7 mouse cellular contexts compared by ENCODE assay signal in the genomic region with DNA sequence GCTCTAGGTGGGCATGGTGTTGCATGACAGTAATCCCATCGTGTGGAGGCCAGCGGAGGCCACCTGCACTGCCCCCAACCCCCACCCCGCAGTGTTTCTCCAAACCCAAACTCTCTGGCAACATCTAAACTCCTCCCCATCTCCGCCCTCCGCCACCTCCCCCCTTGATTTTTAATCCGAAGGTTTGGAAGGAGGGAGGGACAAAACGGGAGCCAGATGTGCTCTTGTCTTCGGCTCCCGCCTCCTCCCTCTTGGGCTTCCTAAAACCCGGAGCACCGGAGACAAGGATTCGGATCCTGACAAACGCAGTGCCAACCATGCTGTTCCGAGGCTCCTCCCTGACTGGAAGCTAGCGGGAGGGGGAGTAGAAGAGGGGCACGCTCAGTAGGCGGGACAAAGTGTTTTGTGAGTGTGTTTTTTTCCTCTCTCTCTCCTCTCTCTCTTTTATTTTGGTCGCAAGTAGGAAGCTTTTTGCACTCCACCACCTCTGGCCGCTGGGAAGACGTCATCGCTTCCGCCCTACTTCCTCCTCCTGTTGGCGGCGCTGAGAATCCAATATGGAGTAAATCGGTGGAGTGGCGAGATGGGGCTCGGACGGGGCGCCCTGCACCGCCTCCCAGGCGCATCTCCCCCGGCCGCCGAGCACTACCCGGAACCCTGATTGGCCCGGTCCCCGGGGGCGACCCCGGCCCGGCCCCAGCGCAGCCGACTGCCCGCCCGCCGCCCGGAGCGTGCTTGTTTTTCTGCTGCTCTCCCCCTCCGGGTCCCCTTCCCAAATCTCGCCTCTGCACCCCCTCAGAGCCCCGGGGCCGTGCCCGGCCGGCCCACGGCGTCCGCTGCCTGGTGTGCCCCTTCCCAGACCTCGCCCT. TPM values are rescaled to one million over a fixed set of nuclear protein-coding genes. Genes with fewer than 3 reads are reported as not detected.
A peak's percentile ranks its signal among the peaks of the same experiment; 100 is the strongest.
DNase-seq lines count a peak whose midpoint lies in the region; ATAC-seq lines count a peak whose summit lies in the region.

A gene (plus strand): TSS at position 488 of the 869 bp plus-strand sequence.

- H3K4me3 ChIP-seq in intestine, embryonic 16.5 days (ENCODE audit: low read length): peak within 1 kb of the TSS; percentile 93
- H3K4me3 ChIP-seq in limb, embryonic 10.5 days: peak within 1 kb of the TSS; percentile 87
- H3K4me3 ChIP-seq in midbrain, embryonic 13.5 days (replicated peaks): peak within 1 kb of the TSS; percentile 85

- H3K36me3 ChIP-seq in intestine, embryonic 16.5 days (ENCODE audit: control insufficient read depth, insufficient read depth, low read length): no peaks in the 10 kb centered on the region
- peaks cover 3% of the 10 kb centered on the region; the same call in 1 of the 2 replicates for H3K36me3 ChIP-seq in limb, embryonic 10.5 days
- H3K36me3 ChIP-seq in midbrain, embryonic 13.5 days: no peaks in the 10 kb centered on the region

- peak; percentile 52 for ATAC-seq in intestine, embryonic 16.5 days
- peak; percentile 29 for ATAC-seq in midbrain, embryonic 13.5 days

- H3K9ac ChIP-seq in intestine, embryonic 16.5 days (ENCODE audit: low read depth, low read length): peak within 1 kb of the TSS; percentile 97
- peak within 1 kb of the TSS; percentile 91 for H3K9ac ChIP-seq in midbrain, embryonic 13.5 days (replicated peaks)

- under 1% methylated on average over 56 of the region's 57 CpGs for WGBS in intestine, embryonic 16.5 days
- under 1% methylated on average over 57 of the region's 57 CpGs for WGBS in limb, embryonic 10.5 days
- under 1% methylated on average over 51 of the region's 57 CpGs for WGBS in midbrain, embryonic 13.5 days

- H3K4me2 ChIP-seq in intestine, embryonic 16.5 days (ENCODE audit: low read depth, low read length): peak within 1 kb of the TSS; percentile 86
- peak within 1 kb of the TSS; percentile 81 for H3K4me2 ChIP-seq in midbrain, embryonic 13.5 days (replicated peaks)

- H3K27me3 ChIP-seq in intestine, embryonic 16.5 days (replicated peaks; ENCODE audit: control insufficient read depth, insufficient read depth, low read length): no peaks in the 10 kb centered on the region
- no peaks in the 10 kb centered on the region for H3K27me3 ChIP-seq in limb, embryonic 10.5 days (ENCODE audit: low read depth, poor library complexity, severe bottlenecking)
- no peaks in the 10 kb centered on the region for H3K27me3 ChIP-seq in midbrain, embryonic 13.5 days

- H3K9me3 ChIP-seq in intestine, embryonic 16.5 days (ENCODE audit: control insufficient read depth, low read length): no peaks in the 10 kb centered on the region
- no peaks in the 10 kb centered on the region for H3K9me3 ChIP-seq in limb, embryonic 10.5 days (replicated peaks)
- H3K9me3 ChIP-seq in midbrain, embryonic 13.5 days: no peaks in the 10 kb centered on the region

- peaks cover 22% of the 10 kb centered on the region for H3K4me1 ChIP-seq in intestine, embryonic 16.5 days (ENCODE audit: control insufficient read depth, insufficient read depth, low read length)
- H3K4me1 ChIP-seq in limb, embryonic 10.5 days: peaks cover 44% of the 10 kb centered on the region
- peaks cover 31% of the 10 kb centered on the region for H3K4me1 ChIP-seq in midbrain, embryonic 13.5 days (replicated peaks)

- peak within 1 kb of the TSS; percentile 97 for H3K27ac ChIP-seq in intestine, embryonic 16.5 days (ENCODE audit: low read length)
- peak within 1 kb of the TSS; percentile 98 for H3K27ac ChIP-seq in limb, embryonic 10.5 days
- H3K27ac ChIP-seq in midbrain, embryonic 13.5 days: peak within 1 kb of the TSS; percentile 92

- peak; percentile 93 for DNase-seq in adrenal gland, postnatal 10 days
- peak; percentile 94 for DNase-seq in embryo, embryonic 9.5 days (ENCODE audit: extremely low spot score)
- peak; percentile 65 to 84 for DNase-seq in gastrocnemius, postnatal 4 days (ENCODE audit: low spot score in 2 of 2)
- DNase-seq in limb, embryonic 10.5 days (ENCODE audit: low spot score): peak; percentile 90
- DNase-seq in spleen, adult 12 weeks (ENCODE audit: low spot score): peak; percentile 63

RNA-seq across cellular contexts. Expression of the gene that starts here (rescaled TPM):
- total RNA-seq in adrenal gland, postnatal 10 days (2021): 10 to 100 TPM; 33.1 to 37.0 TPM
- total RNA-seq in gastrocnemius, postnatal 4 days (2021): 10 to 100 TPM; 21.2 to 26.4 TPM
- polyA plus RNA-seq in intestine, embryonic 16.5 days (2015; fragmentation: Nextera tagmentation; extraction: Ambion mirVana): 4.4 and 4.9 TPM in 2 replicates
- polyA plus RNA-seq in limb, embryonic 10.5 days (2016; fragmentation: Nextera tagmentation; extraction: Ambion mirVana): 8.3 and 9.3 TPM in 2 replicates
- 4.9 and 5.5 TPM in 2 replicates for polyA plus RNA-seq in midbrain, embryonic 13.5 days (2015; fragmentation: Nextera tagmentation; extraction: Ambion mirVana)

Comparison
In these comparisons a context has a peak if more than half of its experiments do, and no peak if none do; other contexts are left out.
1. Peak in every context shown above with its lines: DNase-seq, ATAC-seq, H3K4me3 ChIP-seq and H3K27ac ChIP-seq.